Mouse (Mus musculus) embryonic fibroblast, embryonic 13.5 days (primary cell): ENCODE data around the gene Clba1.
"Not testable (repeated sequence)": the region's sequence is repeated elsewhere in the genome, so short reads cannot be mapped to it uniquely, and the experiment has no call there.

Experiments
- CTCF ChIP-seq: IDR thresholded peaks from 2 replicates; pipeline ENCODE4 v1.5.1; 2011; ENCODE audit warnings: mild to moderate bottlenecking, control low read depth, low read length, moderate library complexity, borderline replicate concordance; ENCODE audit not compliant: insufficient read depth
- POLR2A ChIP-seq: IDR thresholded peaks from 2 replicates; pipeline ENCODE4 v1.6.1; 2011; ENCODE audit warnings: low read depth, mild to moderate bottlenecking, control low read depth, low read length, moderate library complexity

DNA sequence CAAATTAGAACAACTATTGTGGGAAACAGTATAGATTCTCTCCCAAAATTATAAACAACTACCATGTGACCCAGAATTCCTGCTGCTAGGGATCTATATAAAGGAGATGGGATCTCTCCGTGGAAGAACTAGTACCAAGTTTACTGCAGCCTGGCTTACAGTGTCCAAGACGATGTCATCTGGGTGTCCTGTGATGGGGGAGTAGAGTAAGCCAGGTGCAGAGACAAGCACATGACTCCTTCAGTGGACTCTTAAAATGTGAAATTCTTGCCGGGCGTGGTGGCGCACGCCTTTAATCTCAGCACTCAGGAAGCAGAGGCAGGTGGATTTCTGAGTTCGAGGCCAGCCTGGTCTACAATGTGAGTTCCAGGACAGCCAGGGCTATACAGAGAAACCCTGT, 8.1 kb downstream of the Clba1 start:
- not testable (repeated sequence) for TF ChIP-seq POLR2A, CTCF
